Mouse (Mus musculus) G1E-ER4 (cell line): ENCODE data around the gene Mrvi1. TPM values are rescaled to one million over a fixed set of nuclear protein-coding genes. Genes with fewer than 3 reads are reported as not detected.

ENCODE experiments used
- GATA1 ChIP-seq: IDR thresholded peaks from one replicate; pipeline ENCODE4 v1.8.0; 2012; ENCODE audit warnings: low read length, inconsistent platforms
- polyA plus RNA-seq: library from polyadenylated mRNA; stranded (reverse); fragments of >175 nt; gene quantifications from 2 replicates; pipeline ENCODE4 v1.2.3, GENCODE M21; 2012

Mrvi1 gene
- polyA plus RNA-seq, 1 experiment: 0.08 TPM

GRCm38 (mm10) chr7:110840332-110840731 lies 141.9 kb downstream of the Mrvi1 start:
- TF ChIP-seq GATA1: no peak

- no peak for TF ChIP-seq GATA1
These were observed 147.7 kb downstream of the Mrvi1 start for GRCm38 (mm10) chr7:110834522-110834921.

GRCm38 (mm10) chr7:110834018-110834417 lies 148.2 kb downstream of the Mrvi1 start:
- no peak for TF ChIP-seq GATA1

GRCm38 (mm10) chr7:110833024-110833423 lies 149.2 kb downstream of the Mrvi1 start:
- TF ChIP-seq GATA1: no peak

GRCm38 (mm10) chr7:110823995-110824953 lies 158.0 kb downstream of the Mrvi1 start:
- TF ChIP-seq GATA1: no peak

- no peak for TF ChIP-seq GATA1
These were observed 158.7 kb downstream of the Mrvi1 start for GRCm38 (mm10) chr7:110823593-110823992.

- no peak for TF ChIP-seq GATA1
These were observed 159.2 kb downstream of the Mrvi1 start for GRCm38 (mm10) chr7:110823076-110823475.

DNA sequence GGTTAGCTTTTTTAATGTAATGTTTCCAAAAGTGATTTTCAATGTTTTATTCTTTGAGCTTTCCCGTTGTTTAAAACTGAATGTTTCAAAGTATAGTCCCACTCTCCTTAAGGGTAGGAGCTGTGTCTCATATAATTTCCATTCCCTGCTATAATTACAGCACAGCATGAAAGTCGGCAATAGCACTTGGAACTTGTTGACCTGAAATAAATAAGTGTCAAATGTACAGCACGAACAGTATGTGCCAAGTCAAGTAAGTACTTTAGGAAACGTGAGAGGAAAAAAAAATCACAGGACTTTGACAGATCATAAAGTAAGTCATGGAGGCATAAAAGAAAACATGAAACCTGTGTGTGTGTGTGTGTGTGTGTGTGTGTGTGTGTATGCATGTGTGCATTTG lies 160.2 kb downstream of the Mrvi1 start:
- no peak for TF ChIP-seq GATA1

GRCm38 (mm10) chr7:110821653-110822052 lies 160.6 kb downstream of the Mrvi1 start:
- no peak for TF ChIP-seq GATA1

- TF ChIP-seq GATA1: no peak
These were observed 161.2 kb downstream of the Mrvi1 start for GRCm38 (mm10) chr7:110821068-110821467.

DNA sequence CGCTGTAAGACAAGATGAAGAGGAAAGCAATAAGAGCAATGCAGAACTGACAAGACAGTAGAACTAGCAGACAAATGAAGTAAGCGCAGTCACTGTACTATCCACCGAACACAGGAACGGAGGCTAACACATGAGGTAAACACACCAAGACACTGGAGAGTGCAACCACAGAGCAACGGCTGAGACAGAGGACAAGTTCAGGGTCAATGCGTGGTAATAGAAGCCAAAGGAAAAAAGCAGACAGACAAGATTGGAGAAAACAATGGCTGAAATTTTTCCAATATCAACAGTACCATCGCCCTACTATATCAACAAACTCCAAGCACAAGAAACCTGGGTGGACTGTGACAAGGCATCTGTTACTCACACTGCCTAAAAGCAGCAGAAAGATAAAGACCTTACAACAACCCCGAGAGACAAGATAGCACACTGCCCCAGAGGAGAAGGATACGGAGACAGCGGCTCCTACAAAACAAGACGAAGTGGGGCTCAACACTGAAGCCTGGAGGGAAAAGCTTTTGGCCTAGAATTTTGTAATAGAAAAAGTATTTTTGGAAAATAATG lies 163.4 kb downstream of the Mrvi1 start:
- no peak for TF ChIP-seq GATA1

Other genes starting within 250 kb of the Mrvi1 start
- gene Ampd3, start 214.3 kb downstream of the Mrvi1 start, polyA plus RNA-seq: 17.6 and 20.7 TPM in 2 replicates
- gene Rnf141, start 138.0 kb downstream of the Mrvi1 start, polyA plus RNA-seq: 1.8 and 3.0 TPM in 2 replicates
- gene Lyve1, start 119.2 kb downstream of the Mrvi1 start, polyA plus RNA-seq: not detected in 2 replicates
- 15.0 and 16.0 TPM in 2 replicates for gene Ctr9, start 46.5 kb upstream of the Mrvi1 start, polyA plus RNA-seq
- gene Eif4g2, start 100.6 kb upstream of the Mrvi1 start, polyA plus RNA-seq: 2,405 and 2,732 TPM in 2 replicates